Mouse (Mus musculus) bone marrow, adult 2 months (tissue): Measurements from ENCODE around the gene Tnfaip2. TPM values are rescaled to one million over a fixed set of nuclear protein-coding genes. Genes with fewer than 3 reads are reported as not detected.

Source experiments
- H3K27ac ChIP-seq: fragments of 200-500 bp; 2 replicates; pipeline ENCODE4 v1.5.1; 2012; ENCODE audit warnings: low read depth, mild to moderate bottlenecking, control low read depth, inconsistent platforms, low read length; ENCODE audit not compliant: control insufficient read depth, poor library complexity, insufficient read depth
- H3K4me1 ChIP-seq: fragments of 200-500 bp; 2 replicates; pipeline ENCODE4 v1.6.1; 2011; ENCODE audit warnings: low read length; ENCODE audit not compliant: control insufficient read depth, insufficient read depth
- H3K4me3 ChIP-seq: fragments of 200-500 bp; replicated peaks from 2 replicates; pipeline ENCODE3; 2011; ENCODE audit warnings: mild to moderate bottlenecking, low read depth, low read length, control low read depth; ENCODE audit not compliant: control insufficient read depth
- CTCF ChIP-seq: fragments of 200-500 bp; IDR thresholded peaks from 2 replicates; pipeline ENCODE4 v1.5.1; 2011; ENCODE audit warnings: low read length, control low read depth; ENCODE audit not compliant: control insufficient read depth, insufficient read depth
- POLR2A ChIP-seq: fragments of 200-500 bp; IDR thresholded peaks from 2 replicates; pipeline ENCODE4 v1.6.1; 2011; ENCODE audit warnings: low read depth, mild to moderate bottlenecking, control low read depth, low read length, borderline replicate concordance; ENCODE audit not compliant: control insufficient read depth
- WGBS: fragments of 180-500 bp; shearing (Covaris S2); methylation state at CpG from one replicate; pipeline ENCODE4 v1.1.7; 2018; 5-methylcytosine and 5-hydroxymethylcytosine counted together
- polyA plus RNA-seq: library from polyadenylated mRNA; stranded (reverse); fragments of >200 nt; gene quantifications from 2 replicates; pipeline ENCODE4 v1.2.4, GENCODE M21; 2011; ENCODE audit warnings: low replicate concordance; ENCODE audit not compliant: missing spikeins, insufficient read depth, insufficient read length

The Tnfaip2 gene
- polyA plus RNA-seq = 91.4 and 149 TPM in 2 replicates

- TF ChIP-seq CTCF (no peak), POLR2A (peak; percentile 98)
- peak within 1 kb of the TSS; percentile 88 for H3K4me3 ChIP-seq
- WGBS = under 1% methylated on average over 48 of the region's 48 CpGs
- peak within 1 kb of the TSS; percentile 94 for H3K27ac ChIP-seq
- H3K4me1 ChIP-seq = peaks cover 4% of the 10 kb centered on the region; the same call in 1 of the 2 replicates
Observed at GRCm38 (mm10) chr12:111442309-111443010, at the start of gene Tnfaip2. Gene Tnfaip2, plus strand, starts transcription at chr12:111442469.

DNA sequence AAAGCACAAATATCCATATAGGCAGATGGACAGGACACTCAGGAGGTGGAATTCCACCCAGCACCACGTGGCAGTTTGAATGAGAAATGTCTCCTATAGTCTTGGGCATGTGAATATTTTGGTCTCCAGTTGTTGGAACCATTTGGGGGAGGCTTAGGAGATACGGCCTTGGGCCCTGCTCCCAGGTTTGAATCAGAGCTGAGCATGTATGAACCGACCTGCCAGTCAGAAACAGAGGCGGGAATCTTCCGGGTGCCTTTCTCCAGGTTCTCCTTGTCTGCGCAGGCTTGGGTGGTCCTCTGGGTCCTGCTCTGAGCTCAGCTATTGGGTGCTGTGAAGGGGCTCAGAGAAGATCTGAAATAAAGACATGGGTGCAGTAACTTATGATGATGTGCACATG is 48.3 kb upstream of the Tnfaip2 start:
- TF ChIP-seq POLR2A (no peak), CTCF (no peak)
- H3K4me1 ChIP-seq = no peaks in the 10 kb centered on the region
- H3K27ac ChIP-seq = no peak overlapping the region
- 75% methylated on average over 6 of the region's 6 CpGs for WGBS
- H3K4me3 ChIP-seq = no peak overlapping the region

- TF ChIP-seq CTCF = no peak
- no peak for TF ChIP-seq POLR2A
- H3K4me3 ChIP-seq = no peak overlapping the region
- 75% methylated on average over 5 of the region's 5 CpGs for WGBS
- H3K4me1 ChIP-seq = no peaks in the 10 kb centered on the region
- H3K27ac ChIP-seq = no peak overlapping the region
Observed at GRCm38 (mm10) chr12:111396997-111397396, 45.3 kb upstream of the Tnfaip2 start.

DNA sequence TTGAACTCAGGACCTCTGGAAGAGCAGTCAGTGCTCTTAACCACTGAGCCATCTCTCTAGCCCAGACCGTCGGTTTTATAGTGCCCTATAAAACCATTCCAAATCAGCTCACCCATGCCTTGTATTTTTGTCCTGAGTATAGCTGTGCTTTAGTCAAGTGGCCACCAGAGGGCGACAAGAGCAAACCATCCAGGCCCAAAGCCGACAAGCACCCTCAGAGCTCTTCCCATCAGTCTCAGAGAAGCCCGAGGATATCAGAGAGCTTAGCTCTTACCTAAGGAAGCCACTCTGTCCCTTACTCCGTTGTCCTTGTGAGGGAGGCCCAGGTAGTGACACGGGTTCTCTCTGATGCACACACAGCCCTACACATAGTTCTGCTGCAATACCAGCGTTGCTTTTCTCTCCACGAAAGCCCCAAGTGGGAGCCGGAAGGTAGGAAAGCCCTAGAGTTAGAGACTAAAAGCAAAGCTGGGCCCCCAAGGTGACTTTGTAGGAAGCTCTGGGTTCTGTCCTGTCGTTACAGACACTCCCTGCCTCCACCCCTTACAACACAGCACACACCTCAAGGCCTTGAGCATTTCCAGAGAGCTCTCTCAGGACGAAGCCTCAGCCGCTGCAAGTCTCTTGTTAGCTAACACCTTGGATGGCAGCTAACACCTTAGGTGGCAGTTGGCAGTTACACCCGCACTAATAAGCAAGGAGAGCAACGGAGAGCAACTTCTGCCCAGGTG is 40.6 kb upstream of the Tnfaip2 start:
- 31% methylated on average over 15 of the region's 15 CpGs for WGBS
- TF ChIP-seq CTCF (peak; percentile 89), POLR2A (no peak)
- no peak overlapping the region for H3K4me3 ChIP-seq
- no peaks in the 10 kb centered on the region for H3K4me1 ChIP-seq
- no peak overlapping the region for H3K27ac ChIP-seq

GRCm38 (mm10) chr12:111404880-111405279 is 37.4 kb upstream of the Tnfaip2 start:
- H3K4me1 ChIP-seq = no peaks in the 10 kb centered on the region
- 71% methylated on average over 10 of the region's 10 CpGs for WGBS
- no peak for TF ChIP-seq CTCF
- TF ChIP-seq POLR2A = no peak
- no peak overlapping the region for H3K4me3 ChIP-seq
- no peak overlapping the region for H3K27ac ChIP-seq

DNA sequence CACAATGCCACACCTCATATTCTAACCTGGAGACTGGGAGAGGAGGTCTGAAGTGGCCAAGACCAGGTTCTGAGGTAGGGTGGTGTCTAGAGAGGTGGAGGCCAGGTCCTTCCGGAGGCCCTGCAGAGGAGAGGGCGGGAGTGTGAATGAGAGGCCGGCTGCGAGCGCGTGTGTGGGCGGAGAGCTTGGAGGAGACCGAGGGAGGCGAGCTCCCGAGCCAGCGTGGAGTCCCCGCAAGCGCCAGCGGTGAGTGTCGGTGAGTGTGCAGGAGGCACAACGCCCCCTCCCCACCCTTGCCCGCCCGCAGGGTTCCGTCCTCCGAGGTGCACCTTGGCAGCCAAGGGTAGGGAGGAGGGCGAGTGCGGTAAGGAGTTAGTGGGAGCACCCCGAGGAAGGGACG is 35.6 kb upstream of the Tnfaip2 start, which contains the start of gene Lbhd2:
Lbhd2 (plus strand) TSS at position 188 of the 400 bp plus-strand sequence.
- WGBS = 4% methylated on average over 24 of the region's 24 CpGs
- H3K4me1 ChIP-seq = no peaks in the 10 kb centered on the region
- TF ChIP-seq CTCF (no peak), POLR2A (no peak)
- no peak within 1 kb of the TSS for H3K27ac ChIP-seq
- H3K4me3 ChIP-seq = no peak within 1 kb of the TSS

DNA sequence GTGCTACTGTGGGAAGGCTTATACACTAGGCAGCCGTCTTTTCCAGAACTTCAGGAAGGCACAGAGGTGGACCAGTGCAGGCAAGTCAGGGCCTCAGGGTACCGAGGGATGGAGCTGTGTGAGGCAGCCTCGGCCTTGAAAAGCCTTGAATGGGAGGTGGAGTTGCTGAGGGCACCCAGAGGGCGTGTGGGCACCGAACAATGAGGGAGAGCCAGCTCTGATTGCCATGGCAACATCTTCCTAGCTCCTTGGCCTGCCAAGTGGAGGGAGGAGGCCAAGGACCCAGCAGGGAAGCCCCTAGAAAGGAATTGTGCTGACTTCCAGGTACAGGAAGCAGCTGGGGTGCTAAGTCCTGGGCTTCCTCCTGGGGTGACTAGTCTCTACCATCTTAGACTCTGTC is 32.7 kb upstream of the Tnfaip2 start:
- WGBS = 75% methylated on average over 5 of the region's 5 CpGs
- Histone ChIP-seq H3K27ac (no peak overlapping the region), H3K4me3 (no peak overlapping the region), H3K4me1 (no peaks in the 10 kb centered on the region)
- TF ChIP-seq CTCF = no peak

DNA sequence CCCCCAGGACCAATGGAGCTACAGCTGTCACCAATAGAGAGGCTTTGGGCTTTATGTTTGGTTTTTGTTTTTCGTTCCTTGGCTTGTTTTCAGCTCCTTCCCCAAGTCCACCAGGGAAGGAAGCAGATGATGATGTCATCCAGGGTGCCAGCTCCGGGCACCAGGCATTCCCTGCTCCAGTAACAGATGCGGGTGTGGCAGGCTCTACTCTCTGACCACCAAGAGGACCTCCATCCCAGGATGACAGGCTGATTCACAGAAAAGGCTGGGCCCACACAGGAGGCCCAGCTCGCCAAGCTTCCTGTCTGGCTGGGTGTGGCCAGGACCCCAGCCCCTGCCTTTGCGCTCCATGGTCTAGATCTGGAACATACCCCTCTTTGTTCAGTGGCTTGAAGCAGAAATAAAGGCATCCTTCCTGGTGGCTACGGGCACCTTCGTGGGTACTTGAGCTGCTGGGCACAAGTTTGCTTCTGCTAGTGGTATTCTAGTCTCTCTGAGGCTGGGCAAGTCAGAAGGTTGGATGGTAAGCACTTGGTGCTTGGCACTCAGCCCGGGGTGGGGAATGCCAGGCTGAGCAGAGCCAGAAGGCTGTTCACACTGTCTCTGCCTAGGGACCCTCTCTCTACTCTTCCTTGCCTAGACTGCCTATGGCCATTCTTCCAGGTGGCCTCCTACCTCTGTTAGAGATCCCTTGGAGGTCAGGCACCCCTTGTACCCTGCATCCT is 30.5 kb upstream of the Tnfaip2 start:
- Histone ChIP-seq H3K4me3 (no peak overlapping the region), H3K27ac (no peak overlapping the region), H3K4me1 (no peaks in the 10 kb centered on the region)
- TF ChIP-seq POLR2A (no peak), CTCF (no peak)
- WGBS = 76% methylated on average over 8 of the region's 8 CpGs
